In the genomic region with DNA sequence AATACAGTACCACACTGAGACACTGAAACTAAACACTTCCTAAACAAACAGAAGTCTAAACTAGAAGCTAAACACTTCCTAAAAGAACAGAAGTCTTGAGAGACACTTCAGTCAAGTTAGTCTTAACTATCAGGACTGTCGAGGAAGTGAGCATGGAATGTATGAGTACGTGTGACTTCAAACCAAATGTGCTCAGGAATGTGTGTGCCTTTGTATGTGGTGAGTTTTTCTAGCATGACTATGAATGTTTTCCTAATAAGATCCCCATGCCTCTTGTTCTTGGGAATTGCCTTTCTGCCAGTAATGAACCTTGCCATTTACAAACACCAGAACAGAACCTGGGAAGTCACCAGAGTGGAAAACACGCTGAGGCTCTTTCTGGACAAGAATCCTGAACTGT, we compare ENCODE assay signal across 19 mouse cellular contexts. TPM values are rescaled to one million over a fixed set of nuclear protein-coding genes. Genes with fewer than 3 reads are reported as not detected.
A peak's percentile ranks its signal among the peaks of the same experiment; 100 is the strongest.
DNase-seq lines count a peak whose midpoint lies in the region; ATAC-seq and TF ChIP-seq lines count a peak whose summit lies in the region.
"Had no signal": no experiment of that assay in that cellular context is flagged by ENCODE, and none has a peak within 500 bp of the region (broad histone marks: within the 10 kb centered on the region; RNA-seq: fewer than 3 reads in every experiment).

No protein-coding gene starts in this region.

- H3K4me1 ChIP-seq in lung, postnatal 0 days (ENCODE audit: insufficient read depth, low read depth, low read length): no peaks in the 10 kb centered on the region
- H3K4me1 ChIP-seq in lung, adult 2 months (ENCODE audit: control insufficient read depth, insufficient read depth, low read length): no peaks in the 10 kb centered on the region
- H3K4me1 ChIP-seq in midbrain, embryonic 14.5 days (ENCODE audit: control insufficient read depth, insufficient read depth, low read length): no peaks in the 10 kb centered on the region
- H3K4me1 ChIP-seq: embryonic facial prominence, embryonic 13.5 days; embryonic facial prominence, embryonic 15.5 days; forebrain, embryonic 13.5 days had no signal

- no peaks in the 10 kb centered on the region for H3K9me3 ChIP-seq in lung, postnatal 0 days (ENCODE audit: low read length)
- H3K9me3 ChIP-seq in midbrain, embryonic 14.5 days (ENCODE audit: control insufficient read depth, low read length): no peaks in the 10 kb centered on the region
- H3K9me3 ChIP-seq: embryonic facial prominence, embryonic 13.5 days; embryonic facial prominence, embryonic 15.5 days; forebrain, embryonic 13.5 days had no signal

- peak; percentile 79 for TF ChIP-seq EP300 in lung, postnatal 0 days (IDR thresholded peaks at IDR 0.05)

- no peak overlapping the region for H3K4me2 ChIP-seq in lung, postnatal 0 days (replicated peaks; ENCODE audit: low read depth, low read length)
- H3K4me2 ChIP-seq in midbrain, embryonic 14.5 days (ENCODE audit: low read length): no peak overlapping the region
- H3K4me2 ChIP-seq: embryonic facial prominence, embryonic 13.5 days; embryonic facial prominence, embryonic 15.5 days; forebrain, embryonic 13.5 days had no signal

- no peak for TF ChIP-seq POLR2A in lung, adult 2 months (IDR thresholded peaks at IDR 0.05; ENCODE audit: borderline replicate concordance, extremely low read depth, low read depth, low read length)

- no peak for ATAC-seq in lung, postnatal 0 days
- ATAC-seq in midbrain, embryonic 14.5 days (ENCODE audit: low FRiP score, low TSS enrichment): no peak
- ATAC-seq: forebrain, embryonic 13.5 days; forebrain, embryonic 16.5 days had no signal

- WGBS in lung, postnatal 0 days: 44% methylated on average over 3 of the region's 3 CpGs
- WGBS in lung, adult 2 months: 51% methylated on average over 3 of the region's 3 CpGs
- 78% methylated on average over 3 of the region's 3 CpGs for WGBS in midbrain, embryonic 14.5 days

- no peak overlapping the region for H3K9ac ChIP-seq in lung, postnatal 0 days (replicated peaks; ENCODE audit: low read depth)
- no peak overlapping the region for H3K9ac ChIP-seq in midbrain, embryonic 14.5 days (replicated peaks; ENCODE audit: low read length)
- H3K9ac ChIP-seq: embryonic facial prominence, embryonic 13.5 days; embryonic facial prominence, embryonic 15.5 days; forebrain, embryonic 13.5 days had no signal

- H3K27me3 ChIP-seq in lung, postnatal 0 days (replicated peaks; ENCODE audit: insufficient read depth, low read length): no peaks in the 10 kb centered on the region
- H3K27me3 ChIP-seq in midbrain, embryonic 14.5 days (ENCODE audit: control insufficient read depth, insufficient read depth, low read length): no peaks in the 10 kb centered on the region
- H3K27me3 ChIP-seq: embryonic facial prominence, embryonic 13.5 days; embryonic facial prominence, embryonic 15.5 days; forebrain, embryonic 13.5 days had no signal

- no peak for TF ChIP-seq CTCF in lung, postnatal 0 days (IDR thresholded peaks at IDR 0.05)
- no peak for TF ChIP-seq CTCF in lung, adult 2 months (IDR thresholded peaks at IDR 0.05; ENCODE audit: insufficient read depth, low read length)

- H3K4me3 ChIP-seq in lung, postnatal 0 days (ENCODE audit: low read depth, low read length): no peak overlapping the region
- H3K4me3 ChIP-seq in lung, adult 2 months (replicated peaks; ENCODE audit: extremely low read depth, low read depth, low read length): no peak overlapping the region
- H3K4me3 ChIP-seq in midbrain, embryonic 14.5 days (replicated peaks; ENCODE audit: low read depth, low read length): no peak overlapping the region
- H3K4me3 ChIP-seq: embryonic facial prominence, embryonic 13.5 days; embryonic facial prominence, embryonic 15.5 days; forebrain, embryonic 13.5 days had no signal

- DNase-seq in lung, postnatal 0 days (ENCODE audit: low spot score): peak; percentile 68
- no peak for DNase-seq in lung, adult 2 months
- DNase-seq in NIH3T3 (ENCODE audit: low read depth): peak; percentile 10
- no peak for DNase-seq in urinary bladder, postnatal 25 days (ENCODE audit: low spot score)
- DNase-seq in midbrain, embryonic 14.5 days: no peak
- DNase-seq: adrenal gland, adult 2 months; adrenal gland, postnatal 10 days; adrenal gland, postnatal 25 days; cerebellum, adult 11 months; cerebellum, adult 18-20 months; cerebellum, adult 8-10 months; cerebellum, adult 9-11 months; cerebellum, postnatal 14 days; cerebellum, postnatal 36 days; embryo, embryonic 11 days had no signal

- no peak overlapping the region for H3K27ac ChIP-seq in lung, postnatal 0 days (ENCODE audit: low read length)
- H3K27ac ChIP-seq in midbrain, embryonic 14.5 days (replicated peaks; ENCODE audit: low read depth, low read length): no peak overlapping the region
- H3K27ac ChIP-seq: embryonic facial prominence, embryonic 13.5 days; embryonic facial prominence, embryonic 15.5 days; forebrain, embryonic 13.5 days had no signal

- H3K36me3 ChIP-seq in lung, postnatal 0 days (ENCODE audit: insufficient read depth, low read length): no peaks in the 10 kb centered on the region
- no peaks in the 10 kb centered on the region for H3K36me3 ChIP-seq in midbrain, embryonic 14.5 days (ENCODE audit: control insufficient read depth, insufficient read depth, low read length)
- H3K36me3 ChIP-seq: embryonic facial prominence, embryonic 13.5 days; embryonic facial prominence, embryonic 15.5 days had no signal

RNA-seq across cellular contexts. Expression of a gene that starts 3.7 kb away (rescaled TPM):
- 5.3 and 6.6 TPM in 2 replicates for polyA plus RNA-seq in lung, postnatal 0 days (2015; fragmentation: Nextera tagmentation; extraction: Ambion mirVana)
- polyA plus RNA-seq in lung, adult 2 months (2012; rRNA removed): 1.5 and 2.9 TPM in 2 replicates
- 5.5 and 8.5 TPM in 2 replicates for polyA plus RNA-seq in midbrain, embryonic 14.5 days (2014; fragmentation: Nextera tagmentation; extraction: Ambion mirVana)

Comparison
In these comparisons a context has a peak if more than half of its experiments do, and no peak if none do; other contexts are left out.
1. DNase-seq: peak in lung, postnatal 0 days (single experiment) and NIH3T3 (single experiment); none in lung, adult 2 months (single experiment), urinary bladder, postnatal 25 days (single experiment) and midbrain, embryonic 14.5 days (single experiment).